ENCODE assay signal across 9 mouse cellular contexts in genomic region chr17:10702781-10703180, GRCm38 (mm10).
A peak's percentile ranks its signal among the peaks of the same experiment; 100 is the strongest.
DNase-seq lines count a peak whose midpoint lies in the region; ATAC-seq and TF ChIP-seq lines count a peak whose summit lies in the region.
"Had no signal": no experiment of that assay in that cellular context is flagged by ENCODE, and none has a peak within 500 bp of the region (broad histone marks: within the 10 kb centered on the region; RNA-seq: fewer than 3 reads in every experiment).

No protein-coding gene starts in this region.

- H3K9me3 ChIP-seq in liver, embryonic 11.5 days (ENCODE audit: control insufficient read depth, low read length): no peaks in the 10 kb centered on the region

- no peak overlapping the region for H3K27ac ChIP-seq in liver, adult 2 months (replicated peaks; ENCODE audit: insufficient read depth, low read depth, low read length)
- H3K27ac ChIP-seq in liver, embryonic 11.5 days (ENCODE audit: low read depth, low read length): no peak overlapping the region

- H3K4me3 ChIP-seq in liver, adult 2 months (ENCODE audit: insufficient read depth, low read depth, low read length): no peak overlapping the region
- H3K4me3 ChIP-seq in liver, embryonic 11.5 days (ENCODE audit: low read depth, low read length): no peak overlapping the region

- no peak for TF ChIP-seq POLR2A in liver, adult 2 months (IDR thresholded peaks at IDR 0.05; ENCODE audit: extremely low read depth, insufficient read depth, low read length)

- no peak overlapping the region for H3K4me2 ChIP-seq in liver, embryonic 11.5 days

- H3K79me2 ChIP-seq in liver, adult 2 months (ENCODE audit: control insufficient read depth, insufficient read depth, low read length): no peaks in the 10 kb centered on the region

- no peaks in the 10 kb centered on the region for H3K4me1 ChIP-seq in liver, adult 2 months (ENCODE audit: control insufficient read depth, insufficient read depth, low read length)
- no peaks in the 10 kb centered on the region for H3K4me1 ChIP-seq in liver, embryonic 11.5 days (replicated peaks; ENCODE audit: control insufficient read depth, insufficient read depth, low read length)

- ATAC-seq in liver, embryonic 11.5 days (replicated peaks; ENCODE audit: low FRiP score): no peak
- no peak for ATAC-seq in megakaryocyte-erythroid progenitor cell, adult 5-6 weeks (replicated peaks; ENCODE audit: low FRiP score, low TSS enrichment, poor library complexity, severe bottlenecking)
- ATAC-seq: liver, postnatal 0 days had no signal

- peak; percentile 86 for DNase-seq in liver, adult 2 months (ENCODE audit: extremely low read depth, low read depth, low spot score)
- DNase-seq in liver, embryonic 11.5 days (ENCODE audit: low spot score): no peak
- DNase-seq in adrenal gland, adult 18-20 months (ENCODE audit: low spot score in 2 of 2): peak; percentile 41 to 56
- DNase-seq in fibroblast of lung, adult 2 months (ENCODE audit: low read depth): peak; percentile 66
- DNase-seq in kidney, postnatal 36 days: peak; percentile 62 to 80
- DNase-seq in spleen, postnatal 4 days (ENCODE audit: low spot score in 2 of 2): no peak
- DNase-seq in thymus, postnatal 4 days: no peak
- DNase-seq: liver, postnatal 0 days had no signal

- no peaks in the 10 kb centered on the region for H3K27me3 ChIP-seq in liver, adult 2 months (ENCODE audit: control insufficient read depth, insufficient read depth, low read length)
- H3K27me3 ChIP-seq in liver, embryonic 11.5 days (replicated peaks; ENCODE audit: control insufficient read depth, insufficient read depth, low read length): no peaks in the 10 kb centered on the region

- no peak overlapping the region for H3K9ac ChIP-seq in liver, adult 2 months (ENCODE audit: low read depth, low read length)
- H3K9ac ChIP-seq in liver, embryonic 11.5 days (ENCODE audit: low read depth, low read length): no peak overlapping the region
- H3K9ac ChIP-seq: liver, postnatal 0 days had no signal

- 77% methylated on average over 6 of the region's 6 CpGs for WGBS in liver, adult 2 months
- 68% methylated on average over 6 of the region's 6 CpGs for WGBS in liver, embryonic 11.5 days

- no peaks in the 10 kb centered on the region for H3K36me3 ChIP-seq in liver, adult 2 months (ENCODE audit: control insufficient read depth, insufficient read depth, low read length)
- no peaks in the 10 kb centered on the region for H3K36me3 ChIP-seq in liver, embryonic 11.5 days (ENCODE audit: control insufficient read depth, insufficient read depth, low read length)

- no peak for TF ChIP-seq CTCF in liver, adult 2 months (IDR thresholded peaks at IDR 0.05; ENCODE audit: low read depth, low read length)

Comparison
In these comparisons a context has a peak if more than half of its experiments do, and no peak if none do; other contexts are left out.
1. DNase-seq: peak in liver, adult 2 months (single experiment), adrenal gland, adult 18-20 months (2 of 2), fibroblast of lung, adult 2 months (single experiment) and kidney, postnatal 36 days (2 of 2); none in liver, embryonic 11.5 days (single experiment), spleen, postnatal 4 days (0 of 2) and thymus, postnatal 4 days (single experiment).